Mouse (Mus musculus) cerebellum, adult 2 months (tissue): ENCODE data around the gene Defb21. TPM values are rescaled to one million over a fixed set of nuclear protein-coding genes. Genes with fewer than 3 reads are reported as not detected.

Experiments
- DNase-seq, 2 experiments: peaks; one replicate each; pipeline ENCODE4 v3.0.0; 2021
- H3K27ac ChIP-seq: fragments of 200-500 bp; 2 replicates; pipeline ENCODE4 v1.5.1; 2012; ENCODE audit warnings: low read length, control low read depth, inconsistent platforms; ENCODE audit not compliant: insufficient read depth
- H3K27me3 ChIP-seq: fragments of 200-500 bp; 2 replicates; pipeline ENCODE4 v1.6.1; 2012; ENCODE audit warnings: inconsistent platforms, mild to moderate bottlenecking, low read length, moderate library complexity; ENCODE audit not compliant: control insufficient read depth, insufficient read depth
- H3K4me1 ChIP-seq: fragments of 200-500 bp; 2 replicates; pipeline ENCODE4 v1.6.1; 2011; ENCODE audit warnings: low read length; ENCODE audit not compliant: control insufficient read depth, insufficient read depth
- H3K4me3 ChIP-seq: fragments of 200-500 bp; replicated peaks from 2 replicates; pipeline ENCODE3; 2011; ENCODE audit warnings: mild to moderate bottlenecking, low read depth, low read length, control low read depth; ENCODE audit not compliant: insufficient read depth
- CTCF ChIP-seq: fragments of 200-500 bp; IDR thresholded peaks from 2 replicates; pipeline ENCODE4 v1.5.1; 2011; ENCODE audit warnings: low read depth, mild to moderate bottlenecking, control low read depth, low read length, moderate library complexity, borderline replicate concordance; ENCODE audit not compliant: insufficient read depth
- POLR2A ChIP-seq: fragments of 200-500 bp; IDR thresholded peaks from 2 replicates; pipeline ENCODE4 v1.6.1; 2011; ENCODE audit warnings: low read length, control low read depth, borderline replicate concordance; ENCODE audit not compliant: insufficient read depth
- WGBS: fragments of 180-500 bp; shearing (Covaris S2); methylation state at CpG from one replicate; pipeline ENCODE4 v1.1.7; 2018; 5-methylcytosine and 5-hydroxymethylcytosine counted together
- polyA plus RNA-seq: library from polyadenylated mRNA; depleted of rRNA; stranded (reverse); fragments of >200 nt; gene quantifications from 2 replicates; pipeline ENCODE4 v1.2.3, GENCODE M21; 2012

Gene Defb21
- polyA plus RNA-seq, 1 experiment: not detected

DNA sequence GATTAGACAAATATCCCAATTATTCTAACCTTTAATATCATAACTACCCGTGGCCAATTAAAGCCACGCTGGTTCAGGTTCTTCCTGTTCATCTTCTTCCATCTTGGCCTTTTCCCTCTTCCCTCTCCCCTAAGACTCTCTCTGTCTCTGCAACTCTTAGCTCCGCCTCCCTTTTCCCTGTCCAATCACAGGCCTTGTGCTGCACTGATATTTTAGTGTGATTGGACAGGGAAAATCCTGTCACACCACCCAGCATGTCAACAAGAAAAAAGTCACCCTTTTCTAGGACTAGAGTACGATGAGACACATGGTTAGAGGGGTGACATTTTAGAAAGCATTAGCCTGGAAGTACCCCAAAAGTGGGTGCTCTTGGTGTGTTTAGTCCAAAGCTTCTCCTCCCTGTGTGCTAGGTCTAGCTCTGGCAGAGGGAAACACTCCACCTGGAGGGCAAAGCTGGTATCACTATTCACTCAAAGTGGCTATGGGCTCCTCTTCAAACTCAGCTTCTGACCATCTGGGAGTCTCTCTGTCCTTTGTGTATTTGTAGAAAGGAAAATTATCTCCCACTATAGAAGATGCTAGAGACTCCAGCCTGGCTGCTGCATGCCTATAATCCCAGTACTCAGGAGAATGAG is 14.5 kb downstream of the Defb21 start:
- DNase-seq: no peak
- H3K27ac ChIP-seq: no peak overlapping the region
- H3K4me1 ChIP-seq: no peaks in the 10 kb centered on the region
- TF ChIP-seq POLR2A (no peak), CTCF (peak; percentile 37; the same call in 1 of the 2 replicates)
- WGBS: 74% methylated on average over 4 of the region's 4 CpGs
- H3K4me3 ChIP-seq: no peak overlapping the region
- no peaks in the 10 kb centered on the region for H3K27me3 ChIP-seq

DNA sequence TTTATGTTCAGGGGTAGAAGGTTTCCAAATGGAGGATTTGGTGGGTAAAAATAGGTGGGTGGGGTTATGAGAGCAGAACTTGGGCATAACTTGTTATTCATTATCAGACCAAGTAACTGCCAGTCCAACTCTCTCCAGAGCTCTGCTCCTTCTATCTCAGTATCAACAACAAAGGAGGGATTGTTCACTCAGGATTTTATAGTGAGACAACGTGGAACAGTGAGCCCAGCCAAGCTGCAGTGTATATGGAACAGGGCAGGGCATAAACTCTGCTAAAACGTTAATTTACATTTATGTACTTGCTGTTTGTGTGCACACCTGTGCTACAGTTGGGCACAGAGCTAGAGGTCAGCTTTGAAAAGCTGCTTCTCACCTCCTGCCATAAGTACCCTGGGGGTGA is 15.9 kb downstream of the Defb21 start:
- 46% methylated on average over 2 of the region's 2 CpGs for WGBS
- no peaks in the 10 kb centered on the region for H3K4me1 ChIP-seq
- TF ChIP-seq CTCF: no peak
- no peak for DNase-seq
- H3K27me3 ChIP-seq: no peaks in the 10 kb centered on the region
- H3K27ac ChIP-seq: no peak overlapping the region
- no peak overlapping the region for H3K4me3 ChIP-seq

DNA sequence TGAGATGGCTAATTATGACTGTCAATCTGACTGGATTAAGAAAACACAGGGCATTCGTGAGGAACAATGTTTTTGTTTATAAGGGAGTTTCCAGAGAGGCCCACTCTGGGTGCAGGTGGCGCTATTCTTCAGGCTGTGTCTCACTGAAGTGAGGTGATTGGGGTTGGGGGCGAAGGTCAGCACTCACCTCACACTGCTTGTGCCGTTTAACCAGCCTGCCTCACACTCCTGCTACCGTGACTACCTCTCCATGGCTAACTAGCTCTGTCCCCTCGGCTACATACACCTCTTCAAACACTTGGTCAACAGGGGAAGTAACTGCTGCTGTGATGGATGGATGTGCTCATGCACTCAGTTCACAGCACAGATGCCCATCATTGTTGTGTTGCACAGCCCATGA is 16.5 kb downstream of the Defb21 start:
- no peaks in the 10 kb centered on the region for H3K27me3 ChIP-seq
- no peak overlapping the region for H3K27ac ChIP-seq
- no peaks in the 10 kb centered on the region for H3K4me1 ChIP-seq
- WGBS: 50% methylated on average over 6 of the region's 6 CpGs
- TF ChIP-seq POLR2A: no peak
- TF ChIP-seq CTCF: no peak
- DNase-seq: no peak
- no peak overlapping the region for H3K4me3 ChIP-seq

DNA sequence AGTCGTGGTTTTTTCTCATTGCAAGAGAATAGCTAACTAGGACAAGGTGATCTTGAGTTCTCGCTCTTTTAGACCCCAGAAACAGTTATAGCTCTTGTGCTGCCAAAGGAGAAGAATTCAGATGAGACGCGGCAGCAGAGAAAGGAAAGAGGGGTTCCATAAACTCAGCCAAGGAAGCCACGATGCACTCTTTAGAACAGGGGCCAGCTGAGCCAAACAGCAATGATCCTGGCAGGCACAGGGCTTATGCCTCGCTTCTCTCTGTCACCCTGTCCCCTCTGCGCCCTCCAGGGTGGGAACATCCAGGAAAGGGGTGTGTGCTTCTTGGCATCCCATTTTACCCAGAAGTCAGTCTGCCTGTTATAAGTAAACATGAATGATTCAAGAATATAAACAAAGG is 26.8 kb downstream of the Defb21 start, which contains the start of gene Defb45:
Defb45 (minus strand) TSS at position 101 of the 400 bp plus-strand sequence.
- no peak for DNase-seq
- Histone ChIP-seq H3K27me3 (no peaks in the 10 kb centered on the region), H3K4me1 (no peaks in the 10 kb centered on the region), H3K4me3 (no peak within 1 kb of the TSS), H3K27ac (no peak within 1 kb of the TSS)
- TF ChIP-seq POLR2A (no peak), CTCF (no peak)
- WGBS: 42% methylated on average over 7 of the region's 7 CpGs

DNA sequence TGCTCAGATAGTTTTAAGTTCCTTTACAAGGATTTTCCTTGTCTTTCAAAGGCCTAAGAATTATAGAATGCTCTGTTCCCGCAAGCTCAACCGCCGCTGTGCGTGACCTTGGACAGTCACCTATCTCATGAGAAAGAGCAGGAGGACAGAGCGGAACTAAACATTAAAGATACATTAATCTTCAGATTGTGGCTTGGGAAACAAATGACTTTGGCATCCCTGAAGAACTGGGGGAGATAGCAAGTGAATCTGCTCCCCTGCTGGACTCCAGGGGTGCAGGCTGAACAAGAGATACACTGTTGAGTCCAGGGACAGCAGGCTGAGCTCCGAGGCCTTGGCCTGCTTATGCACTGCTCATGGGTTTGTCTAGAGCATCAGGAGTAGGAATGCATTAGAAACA is 27.5 kb downstream of the Defb21 start:
- 86% methylated on average over 6 of the region's 6 CpGs for WGBS
- no peaks in the 10 kb centered on the region for H3K27me3 ChIP-seq
- TF ChIP-seq POLR2A (no peak), CTCF (no peak)
- H3K4me3 ChIP-seq: no peak overlapping the region
- no peak for DNase-seq
- no peak overlapping the region for H3K27ac ChIP-seq
- H3K4me1 ChIP-seq: no peaks in the 10 kb centered on the region

DNA sequence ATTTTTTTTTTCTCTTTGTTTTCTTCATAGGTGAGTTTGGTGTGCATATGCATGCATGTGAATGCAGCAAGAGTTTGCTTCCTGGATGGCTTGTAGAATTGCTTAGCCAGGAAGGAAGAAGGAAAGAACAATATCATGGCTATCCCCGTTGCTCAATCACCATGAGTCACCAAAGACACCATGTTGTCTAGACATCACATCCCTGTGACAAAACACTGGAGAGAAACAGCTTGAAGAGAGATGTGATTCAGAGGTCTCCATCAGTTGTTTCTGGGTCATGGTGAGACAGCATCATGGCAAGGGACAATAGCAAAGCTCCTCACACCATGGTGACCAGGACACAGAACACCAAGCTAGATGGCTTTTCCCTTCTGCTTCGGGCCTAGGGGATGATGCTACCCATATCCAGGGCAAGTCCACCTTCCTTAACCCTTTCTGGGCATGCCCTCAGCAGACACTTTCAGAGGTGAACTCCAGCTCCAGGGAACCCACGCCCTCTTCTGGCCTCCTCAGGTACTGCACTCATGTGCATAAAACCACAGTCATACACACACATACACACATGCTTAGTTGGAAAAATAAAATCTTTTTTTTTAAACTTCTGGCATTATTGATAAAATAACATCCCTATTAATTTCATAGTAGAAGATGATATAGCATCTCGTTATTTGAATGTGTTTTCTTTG is 28.9 kb downstream of the Defb21 start:
- WGBS: 75% methylated on average over 4 of the region's 4 CpGs
- Histone ChIP-seq H3K4me3 (no peak overlapping the region), H3K27me3 (no peaks in the 10 kb centered on the region), H3K27ac (no peak overlapping the region), H3K4me1 (no peaks in the 10 kb centered on the region)
- TF ChIP-seq POLR2A (no peak), CTCF (peak; percentile 24; the same call in 1 of the 2 replicates)
- no peak for DNase-seq

DNA sequence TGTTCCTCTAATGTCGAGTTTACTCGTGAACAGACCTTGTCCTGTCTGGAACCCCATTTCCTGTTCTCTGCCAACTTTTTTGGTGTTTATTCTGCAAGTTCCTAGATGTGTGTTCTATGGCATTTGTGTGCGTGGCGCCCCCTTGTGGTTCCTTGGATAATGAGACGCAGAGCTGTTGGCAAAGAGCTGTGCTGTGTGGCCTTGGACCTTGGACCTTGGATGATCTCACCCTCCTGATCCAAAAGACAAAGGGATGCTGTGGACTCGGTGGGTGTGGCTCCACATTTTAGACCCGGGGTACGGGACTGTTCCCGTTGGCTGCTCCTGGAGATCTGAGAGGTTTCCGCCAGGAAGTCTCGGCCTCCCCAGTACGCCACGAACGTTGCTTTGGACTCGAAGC is 31.5 kb downstream of the Defb21 start, which contains the start of gene Defb36:
Defb36 (plus strand) TSS at position 271 of the 400 bp plus-strand sequence.
- peak in 1 of 2 experiments; percentile 23 for DNase-seq
- WGBS: 77% methylated on average over 15 of the region's 15 CpGs
- H3K4me3 ChIP-seq: no peak within 1 kb of the TSS

DNA sequence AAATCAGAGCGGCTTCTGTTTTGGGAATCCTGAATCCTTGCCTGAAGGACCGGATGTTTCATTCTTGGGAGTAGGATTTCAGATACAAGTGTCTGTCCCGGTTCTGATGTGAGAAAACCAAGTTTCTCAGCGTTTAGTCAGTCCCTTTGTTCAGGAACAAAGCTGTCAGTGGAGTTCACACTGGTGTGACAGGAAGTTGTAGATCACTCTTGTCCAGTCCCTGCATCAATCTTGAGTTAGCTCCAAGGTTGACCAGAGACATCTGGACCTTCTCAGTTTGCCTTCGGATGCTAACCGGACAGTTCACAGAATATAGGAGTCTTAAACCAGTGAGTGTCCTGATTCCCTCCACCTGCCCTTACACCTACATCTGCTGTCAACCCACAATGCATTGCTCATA is 35.2 kb downstream of the Defb21 start:
- 79% methylated on average over 6 of the region's 6 CpGs for WGBS
- no peak for DNase-seq
- Histone ChIP-seq H3K27ac (no peak overlapping the region), H3K27me3 (no peaks in the 10 kb centered on the region), H3K4me3 (no peak overlapping the region), H3K4me1 (no peaks in the 10 kb centered on the region)
- TF ChIP-seq POLR2A (no peak), CTCF (no peak)

More for the DNA sequence above, 31.5 kb downstream of the Defb21 start, which contains the start of gene Defb36:
- H3K27ac ChIP-seq: no peak within 1 kb of the TSS
- TF ChIP-seq POLR2A (no peak), CTCF (peak; percentile 38; the same call in 1 of the 2 replicates)
- H3K4me1 ChIP-seq: no peaks in the 10 kb centered on the region
- H3K27me3 ChIP-seq: no peaks in the 10 kb centered on the region
